Mouse (Mus musculus): ENCODE results near the gene Insm1. TPM values are rescaled to one million over a fixed set of nuclear protein-coding genes. Genes with fewer than 3 reads are reported as not detected.

The Insm1 gene
- polyA plus RNA-seq, 1 experiment from 2014 or later: 1.2 TPM

GRCm38 (mm10) chr2:146226484-146226883 lies 4.8 kb downstream of the Insm1 start:
- 9% methylated on average over 9 of the region's 9 CpGs for WGBS

DNA sequence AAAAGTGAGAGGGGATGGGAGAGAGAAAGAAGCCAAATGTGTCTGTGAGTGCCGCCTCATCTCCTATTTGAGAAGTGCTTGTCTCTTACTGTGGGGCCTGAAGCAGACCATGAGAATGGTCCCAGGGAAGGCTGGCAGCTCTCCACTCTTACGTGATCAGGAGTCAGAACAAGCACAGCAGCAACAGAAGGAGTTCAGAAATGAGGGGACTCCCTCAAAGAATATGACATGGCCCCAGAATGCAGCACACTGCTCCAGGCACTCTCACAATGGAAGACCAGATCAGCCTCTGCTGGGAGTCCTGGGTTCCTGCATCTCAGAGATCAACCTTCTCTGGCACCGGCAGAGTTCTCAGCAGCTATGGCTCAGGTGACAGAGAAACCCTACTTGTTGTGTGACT lies 5.9 kb downstream of the Insm1 start:
- H3K9ac ChIP-seq (replicated peaks): no peak overlapping the region
- no peak for ATAC-seq (ENCODE audit: low FRiP score)
- no peak overlapping the region for H3K4me2 ChIP-seq
- H3K36me3 ChIP-seq: no peaks in the 10 kb centered on the region
- H3K4me1 ChIP-seq: peaks cover 28% of the 10 kb centered on the region
- no peaks in the 10 kb centered on the region for H3K9me3 ChIP-seq (replicated peaks)
- WGBS: 59% methylated on average over 3 of the region's 3 CpGs
- H3K27ac ChIP-seq (replicated peaks): no peak overlapping the region
- no peak overlapping the region for H3K4me3 ChIP-seq (replicated peaks)
- peaks cover 59% of the 10 kb centered on the region for H3K27me3 ChIP-seq (replicated peaks)

More at GRCm38 (mm10) chr2:146226484-146226883, 4.8 kb downstream of the Insm1 start:
- Histone ChIP-seq H3K36me3 (no peaks in the 10 kb centered on the region), H3K4me1 (peaks cover 38% of the 10 kb centered on the region), H3K4me2 (no peak overlapping the region), H3K9ac (replicated peaks) (no peak overlapping the region), H3K4me3 (replicated peaks) (no peak overlapping the region), H3K27me3 (replicated peaks) (peaks cover 60% of the 10 kb centered on the region), H3K9me3 (replicated peaks) (no peaks in the 10 kb centered on the region), H3K27ac (replicated peaks) (no peak overlapping the region)
- no peak for ATAC-seq (ENCODE audit: low FRiP score)

DNA sequence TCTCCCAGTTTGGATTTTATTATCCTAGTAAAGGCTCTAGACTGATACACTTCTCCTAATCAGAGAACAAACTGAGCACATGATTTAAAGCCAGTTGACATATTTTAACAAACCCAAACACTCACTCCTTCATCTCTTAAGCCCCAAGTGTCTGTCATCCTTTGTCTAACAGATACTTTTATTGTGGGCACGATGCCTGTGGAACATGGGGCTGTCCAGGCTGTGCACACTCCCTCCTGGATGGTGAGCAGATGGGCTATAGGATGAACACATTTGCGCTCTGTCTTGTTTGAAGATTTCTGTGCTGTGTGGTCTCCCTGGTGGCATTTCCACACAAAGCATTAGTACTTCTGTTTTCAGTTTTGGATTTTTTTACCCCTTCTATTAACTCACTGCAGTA lies 6.7 kb downstream of the Insm1 start:
- no peak overlapping the region for H3K4me3 ChIP-seq (replicated peaks)
- no peaks in the 10 kb centered on the region for H3K36me3 ChIP-seq
- no peaks in the 10 kb centered on the region for H3K9me3 ChIP-seq (replicated peaks)
- H3K9ac ChIP-seq (replicated peaks): no peak overlapping the region
- no peak for ATAC-seq (ENCODE audit: low FRiP score)
- WGBS: 60% methylated on average over 2 of the region's 2 CpGs
- H3K27ac ChIP-seq (replicated peaks): no peak overlapping the region
- H3K4me2 ChIP-seq: no peak overlapping the region
- H3K27me3 ChIP-seq (replicated peaks): peaks cover 51% of the 10 kb centered on the region
- peaks cover 20% of the 10 kb centered on the region for H3K4me1 ChIP-seq

DNA sequence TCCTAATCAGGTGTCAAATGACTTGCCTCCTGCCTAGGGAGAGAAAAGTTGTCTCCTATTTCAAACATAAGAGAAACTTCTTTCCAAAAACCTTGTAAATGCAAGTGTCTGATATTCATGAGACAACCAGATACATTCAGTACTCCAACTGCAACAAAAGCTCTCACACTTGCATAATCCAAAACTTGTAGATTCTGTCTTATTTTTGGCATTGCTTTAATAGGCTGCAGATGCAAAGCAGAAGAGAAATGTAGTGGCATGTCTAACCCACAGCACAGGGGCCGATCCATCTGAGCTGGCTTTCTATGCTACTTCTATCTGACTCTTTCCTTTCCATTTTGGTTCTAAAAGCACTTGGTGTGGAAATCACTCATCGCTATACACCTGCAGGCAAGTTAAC lies 9.8 kb downstream of the Insm1 start:
- peaks cover 31% of the 10 kb centered on the region for H3K27me3 ChIP-seq (replicated peaks)
- H3K9me3 ChIP-seq (replicated peaks): no peaks in the 10 kb centered on the region
- no peak overlapping the region for H3K9ac ChIP-seq (replicated peaks)
- H3K4me1 ChIP-seq: peaks cover 2% of the 10 kb centered on the region; the same call in 1 of the 2 replicates
- no peak overlapping the region for H3K4me2 ChIP-seq
- H3K36me3 ChIP-seq: no peaks in the 10 kb centered on the region
- H3K4me3 ChIP-seq (replicated peaks): no peak overlapping the region
- ATAC-seq (ENCODE audit: low FRiP score): no peak
- H3K27ac ChIP-seq (replicated peaks): no peak overlapping the region
- WGBS: 95% methylated on average over 2 of the region's 2 CpGs

DNA sequence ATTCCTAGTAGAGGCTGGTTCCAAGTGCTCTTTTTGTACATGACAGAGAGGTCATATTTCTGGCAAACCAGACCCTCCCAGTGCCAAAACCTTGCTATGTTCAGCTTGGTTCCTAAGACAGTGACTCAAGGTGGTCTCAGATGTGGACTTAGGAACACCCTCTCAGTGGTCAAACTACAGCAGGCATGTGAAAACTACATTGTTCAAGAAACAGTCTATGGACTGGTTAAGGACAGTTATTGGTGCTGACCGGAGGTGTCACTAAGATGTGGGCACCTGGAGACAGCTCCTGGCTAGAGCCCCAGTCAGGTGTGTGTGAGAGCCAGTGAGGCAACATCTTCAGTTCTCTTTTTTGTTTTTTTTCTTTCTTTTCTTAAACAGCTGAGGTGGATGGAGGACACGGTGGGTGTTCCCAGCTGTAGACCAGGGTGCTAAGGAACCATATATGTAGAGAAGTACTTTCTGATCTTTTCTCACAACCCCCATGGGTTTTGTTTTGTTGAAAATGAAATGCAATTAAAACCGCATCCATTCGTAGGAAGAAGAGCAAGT lies 17.6 kb downstream of the Insm1 start:
- 91% methylated on average over 4 of the region's 4 CpGs for WGBS

DNA sequence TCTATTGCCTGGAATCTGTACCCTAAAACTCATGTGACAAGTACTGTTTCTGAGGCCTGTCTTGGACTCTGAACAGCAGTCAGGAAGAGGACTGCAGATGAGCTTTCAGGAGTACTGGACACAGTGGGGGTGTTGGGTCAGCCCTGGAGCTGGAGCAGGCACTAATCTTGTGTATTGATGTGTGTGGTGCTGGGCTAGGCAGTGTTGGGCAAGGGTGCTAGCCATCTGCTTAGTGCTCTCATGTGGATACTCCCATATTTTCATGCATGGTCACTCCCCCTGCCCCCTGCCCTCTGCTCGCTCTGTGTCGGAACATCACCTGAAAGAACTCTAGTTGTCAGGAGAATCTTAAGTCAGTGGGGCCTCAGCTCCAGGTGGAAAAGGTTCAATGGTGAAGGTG lies 22.3 kb downstream of the Insm1 start:
- Histone ChIP-seq H3K27me3 (replicated peaks) (no peaks in the 10 kb centered on the region), H3K4me2 (no peak overlapping the region), H3K9ac (replicated peaks) (no peak overlapping the region), H3K4me1 (no peaks in the 10 kb centered on the region), H3K27ac (replicated peaks) (no peak overlapping the region), H3K4me3 (replicated peaks) (no peak overlapping the region), H3K36me3 (peaks cover 7% of the 10 kb centered on the region; the same call in 1 of the 2 replicates), H3K9me3 (replicated peaks) (no peaks in the 10 kb centered on the region)
- WGBS: 98% methylated on average over 2 of the region's 2 CpGs
- ATAC-seq (ENCODE audit: low FRiP score): no peak

More for the DNA sequence above, 17.6 kb downstream of the Insm1 start:
- Histone ChIP-seq H3K27me3 (replicated peaks) (no peaks in the 10 kb centered on the region), H3K9ac (replicated peaks) (no peak overlapping the region), H3K27ac (replicated peaks) (no peak overlapping the region), H3K4me3 (replicated peaks) (no peak overlapping the region), H3K36me3 (0 out of 2 replicates have a peak, but pooled peaks cover 3% of the 10 kb centered on the region), H3K4me2 (no peak overlapping the region), H3K4me1 (no peaks in the 10 kb centered on the region), H3K9me3 (replicated peaks) (no peaks in the 10 kb centered on the region)
- ATAC-seq (ENCODE audit: low FRiP score): no peak

GRCm38 (mm10) chr2:146245401-146245800 lies 23.7 kb downstream of the Insm1 start:
- Histone ChIP-seq H3K27me3 (replicated peaks) (no peaks in the 10 kb centered on the region), H3K27ac (replicated peaks) (no peak overlapping the region), H3K9me3 (replicated peaks) (no peaks in the 10 kb centered on the region), H3K4me2 (no peak overlapping the region), H3K4me1 (no peaks in the 10 kb centered on the region), H3K9ac (replicated peaks) (no peak overlapping the region), H3K4me3 (replicated peaks) (no peak overlapping the region), H3K36me3 (peaks cover 7% of the 10 kb centered on the region; the same call in 1 of the 2 replicates)
- WGBS: 37% methylated on average over 7 of the region's 7 CpGs
- ATAC-seq (ENCODE audit: low FRiP score): no peak

GRCm38 (mm10) chr2:146246409-146247075 lies 24.8 kb downstream of the Insm1 start:
- ATAC-seq (ENCODE audit: low FRiP score): no peak
- Histone ChIP-seq H3K9me3 (replicated peaks) (no peaks in the 10 kb centered on the region), H3K4me3 (replicated peaks) (no peak overlapping the region), H3K27me3 (replicated peaks) (no peaks in the 10 kb centered on the region), H3K4me2 (no peak overlapping the region), H3K36me3 (peaks cover 7% of the 10 kb centered on the region; the same call in 1 of the 2 replicates), H3K4me1 (no peaks in the 10 kb centered on the region), H3K9ac (replicated peaks) (no peak overlapping the region), H3K27ac (replicated peaks) (no peak overlapping the region)
- WGBS: 87% methylated on average over 4 of the region's 4 CpGs

DNA sequence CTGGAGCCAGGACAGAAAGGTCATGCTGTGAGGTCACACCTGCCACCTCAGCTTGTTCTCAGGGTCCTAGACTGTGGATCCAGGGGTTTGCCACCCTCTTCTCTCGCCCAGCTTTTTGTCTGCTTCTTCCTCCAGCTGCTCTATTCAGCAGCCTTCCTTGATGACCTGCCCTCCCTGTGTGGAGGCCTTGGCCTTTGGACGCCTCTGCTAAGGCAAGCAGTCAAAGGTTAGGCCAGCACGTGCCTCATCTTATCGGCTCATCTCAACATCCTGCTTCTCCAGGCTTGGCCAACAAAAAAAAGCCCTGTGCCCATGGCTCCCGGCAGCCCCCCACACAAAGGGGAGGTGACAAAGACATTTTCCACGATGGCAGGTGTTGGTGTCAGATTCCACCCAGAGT lies 25.9 kb downstream of the Insm1 start:
- Histone ChIP-seq H3K4me2 (no peak overlapping the region), H3K27me3 (replicated peaks) (no peaks in the 10 kb centered on the region), H3K9ac (replicated peaks) (no peak overlapping the region), H3K36me3 (peaks cover 7% of the 10 kb centered on the region; the same call in 1 of the 2 replicates), H3K9me3 (replicated peaks) (no peaks in the 10 kb centered on the region), H3K4me1 (no peaks in the 10 kb centered on the region), H3K27ac (replicated peaks) (no peak overlapping the region), H3K4me3 (replicated peaks) (no peak overlapping the region)
- ATAC-seq (ENCODE audit: low FRiP score): no peak
- 69% methylated on average over 6 of the region's 6 CpGs for WGBS

GRCm38 (mm10) chr2:146249033-146249432 lies 27.3 kb downstream of the Insm1 start:
- no peak for ATAC-seq (ENCODE audit: low FRiP score)
- Histone ChIP-seq H3K9me3 (replicated peaks) (no peaks in the 10 kb centered on the region), H3K4me3 (replicated peaks) (no peak overlapping the region), H3K4me1 (no peaks in the 10 kb centered on the region), H3K27ac (replicated peaks) (no peak overlapping the region), H3K36me3 (peaks cover 6% of the 10 kb centered on the region; the same call in 1 of the 2 replicates), H3K4me2 (no peak overlapping the region), H3K9ac (replicated peaks) (no peak overlapping the region), H3K27me3 (replicated peaks) (no peaks in the 10 kb centered on the region)
- WGBS: 52% methylated on average over 7 of the region's 7 CpGs

GRCm38 (mm10) chr2:146250236-146250904 lies 28.6 kb downstream of the Insm1 start:
- Histone ChIP-seq H3K9me3 (replicated peaks) (no peaks in the 10 kb centered on the region), H3K36me3 (no peaks in the 10 kb centered on the region), H3K4me3 (replicated peaks) (no peak overlapping the region), H3K9ac (replicated peaks) (no peak overlapping the region), H3K4me2 (no peak overlapping the region), H3K4me1 (no peaks in the 10 kb centered on the region), H3K27ac (replicated peaks) (no peak overlapping the region), H3K27me3 (replicated peaks) (no peaks in the 10 kb centered on the region)
- WGBS: 57% methylated on average over 6 of the region's 6 CpGs
- no peak for ATAC-seq (ENCODE audit: low FRiP score)

DNA sequence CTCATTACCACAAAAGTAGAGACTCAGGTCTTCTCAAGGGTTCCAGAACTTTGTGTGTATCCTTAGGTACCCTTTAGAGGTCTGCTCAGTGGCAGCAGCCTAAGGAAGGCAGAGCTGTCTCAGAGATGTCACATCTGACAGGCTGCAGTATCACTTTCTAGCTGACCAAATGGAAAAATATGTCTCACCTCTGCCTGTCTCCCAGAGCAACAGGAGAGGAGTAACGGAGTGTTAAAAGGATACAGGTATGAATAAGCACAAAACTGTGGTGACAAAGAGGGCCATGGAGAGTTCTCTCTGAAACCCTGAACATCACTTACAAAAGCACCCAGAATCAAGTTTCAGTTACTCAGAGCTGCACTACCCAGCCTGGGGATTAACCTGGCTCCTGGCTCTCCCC lies 32.7 kb downstream of the Insm1 start:
- Histone ChIP-seq H3K27me3 (replicated peaks) (0 out of 2 replicates have a peak, but pooled peaks cover 6% of the 10 kb centered on the region), H3K9ac (replicated peaks) (no peak overlapping the region), H3K36me3 (no peaks in the 10 kb centered on the region), H3K4me1 (peaks cover 8% of the 10 kb centered on the region), H3K9me3 (replicated peaks) (no peaks in the 10 kb centered on the region), H3K27ac (replicated peaks) (no peak overlapping the region), H3K4me2 (no peak overlapping the region), H3K4me3 (replicated peaks) (no peak overlapping the region)
- no peak for ATAC-seq (ENCODE audit: low FRiP score)
- WGBS: 96% methylated on average over 1 of the region's 1 CpGs
